Mouse (Mus musculus) left cerebral cortex, adult 11 months (tissue): Measurements from ENCODE around the gene Slc1a5.

Source experiments
- DNase-seq: peaks from one replicate; pipeline ENCODE4 v3.0.0; 2022; ENCODE audit warnings: low spot score

The Slc1a5 gene

GRCm38 (mm10) chr7:16782555-16783125, 1.5 kb downstream of the Slc1a5 start:
- no peak for DNase-seq

DNA sequence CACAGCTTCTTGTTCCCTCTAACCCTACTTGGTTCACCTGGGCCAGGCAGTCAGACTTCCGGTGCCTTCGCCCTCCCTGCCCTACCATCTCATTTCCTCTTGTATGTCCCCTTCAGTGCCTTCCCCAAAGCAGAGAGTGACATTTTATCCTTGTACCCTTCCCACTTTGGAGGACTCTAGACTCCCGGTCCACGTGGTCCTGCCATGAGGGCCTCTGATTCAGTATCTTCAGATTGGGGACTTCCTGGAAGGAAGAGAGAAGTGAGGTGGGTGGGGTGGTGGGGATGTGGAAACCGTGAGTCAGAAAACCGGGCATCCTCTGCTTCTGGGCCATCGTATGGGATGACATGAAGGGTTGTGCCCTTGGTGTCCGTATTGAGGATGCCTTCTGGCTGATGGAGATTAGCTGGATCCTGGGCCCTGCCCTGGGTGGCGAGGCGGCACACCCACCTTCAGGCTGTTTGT, 2.1 kb downstream of the Slc1a5 start:
- DNase-seq = no peak

DNA sequence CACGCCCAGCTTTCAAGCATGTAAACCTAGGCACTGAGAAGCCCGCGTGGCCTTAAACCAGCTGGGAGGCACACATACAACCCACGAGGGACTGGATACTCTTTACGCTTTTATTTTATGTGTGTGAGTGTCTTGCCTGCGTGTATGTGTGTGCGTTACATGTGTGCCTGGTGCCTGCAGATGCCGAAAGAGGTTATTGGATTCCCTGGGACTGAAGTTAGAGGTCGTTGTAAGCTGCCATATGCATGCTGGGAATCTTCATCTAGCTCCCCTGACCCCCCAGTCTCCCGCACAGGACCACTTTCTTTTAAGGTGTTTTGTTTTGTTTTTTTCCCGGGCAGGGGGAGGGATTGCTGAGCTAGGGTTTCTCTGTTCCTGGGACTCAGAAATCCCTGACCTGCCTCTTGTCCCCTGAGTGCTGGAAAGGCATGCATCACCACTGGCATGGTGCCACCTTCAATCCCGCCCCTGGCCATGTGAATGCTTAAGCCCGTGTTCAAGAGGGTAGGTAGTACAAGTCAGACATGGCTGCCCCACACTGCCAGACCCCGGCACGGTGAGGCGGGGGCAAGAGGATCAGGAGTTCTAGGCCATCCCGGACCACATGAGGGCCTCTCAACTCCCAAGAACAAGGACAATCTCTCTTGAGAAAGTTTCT, 2.7 kb downstream of the Slc1a5 start:
- no peak for DNase-seq

GRCm38 (mm10) chr7:16784498-16784976, 3.4 kb downstream of the Slc1a5 start:
- DNase-seq = no peak

GRCm38 (mm10) chr7:16785541-16786083, 4.5 kb downstream of the Slc1a5 start:
- DNase-seq = no peak

- DNase-seq = no peak
Measured at GRCm38 (mm10) chr7:16792316-16792715, 11.2 kb downstream of the Slc1a5 start.

GRCm38 (mm10) chr7:16793010-16793725, 12.0 kb downstream of the Slc1a5 start:
- DNase-seq = no peak

- no peak for DNase-seq
Measured at GRCm38 (mm10) chr7:16794886-16795285, 13.7 kb downstream of the Slc1a5 start.

DNA sequence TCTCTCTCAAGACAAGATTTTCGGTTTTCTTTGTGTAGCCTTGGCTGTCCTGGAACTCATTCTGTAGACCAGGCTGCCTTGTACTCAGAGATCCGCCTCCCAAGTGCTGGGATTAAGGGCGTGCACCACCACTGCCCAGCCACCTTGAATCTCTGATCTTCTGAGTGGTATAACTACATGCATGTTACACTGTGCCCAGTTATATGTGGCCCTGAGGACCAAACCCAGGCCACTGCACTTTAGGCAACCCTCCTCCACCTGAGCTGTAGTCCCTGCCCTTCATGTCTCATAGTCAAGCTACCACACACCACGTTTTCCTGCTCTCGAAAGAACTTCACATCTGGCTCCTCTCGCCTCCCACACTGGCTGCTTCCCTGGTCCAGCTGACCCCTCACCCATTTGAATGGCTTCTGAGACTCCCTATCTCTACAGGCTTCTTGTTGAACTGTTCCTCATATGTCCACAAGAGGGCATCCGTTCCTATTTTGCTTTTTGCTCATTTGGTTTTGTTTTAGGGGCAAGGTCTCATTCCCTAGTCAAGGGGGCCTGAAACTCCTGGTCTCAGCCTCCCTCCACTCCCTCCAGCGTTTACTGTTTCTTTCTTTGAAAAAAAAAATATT, 23.4 kb downstream of the Slc1a5 start:
- DNase-seq = no peak

GRCm38 (mm10) chr7:16807936-16808335, 26.8 kb downstream of the Slc1a5 start:
- no peak for DNase-seq

DNA sequence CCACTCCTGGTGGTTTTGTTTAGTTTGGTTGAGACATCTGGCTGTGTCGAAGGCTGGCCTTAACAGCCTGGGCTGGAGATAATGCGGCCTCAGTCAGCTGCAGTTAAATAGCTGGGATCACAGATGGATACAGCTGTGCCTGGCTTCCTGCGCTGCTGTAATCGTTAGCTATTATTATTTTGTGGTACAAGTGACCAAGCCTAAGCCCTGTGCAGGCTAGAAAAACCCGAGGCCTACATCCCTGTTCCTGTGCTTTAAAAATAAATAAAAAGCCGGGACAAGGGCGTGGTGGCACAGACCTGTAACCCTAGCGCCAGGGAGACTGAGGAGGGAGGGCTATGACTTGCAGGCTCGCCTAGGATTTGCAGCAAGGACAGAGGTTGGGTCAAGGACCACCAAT, 27.5 kb downstream of the Slc1a5 start:
- no peak for DNase-seq

DNA sequence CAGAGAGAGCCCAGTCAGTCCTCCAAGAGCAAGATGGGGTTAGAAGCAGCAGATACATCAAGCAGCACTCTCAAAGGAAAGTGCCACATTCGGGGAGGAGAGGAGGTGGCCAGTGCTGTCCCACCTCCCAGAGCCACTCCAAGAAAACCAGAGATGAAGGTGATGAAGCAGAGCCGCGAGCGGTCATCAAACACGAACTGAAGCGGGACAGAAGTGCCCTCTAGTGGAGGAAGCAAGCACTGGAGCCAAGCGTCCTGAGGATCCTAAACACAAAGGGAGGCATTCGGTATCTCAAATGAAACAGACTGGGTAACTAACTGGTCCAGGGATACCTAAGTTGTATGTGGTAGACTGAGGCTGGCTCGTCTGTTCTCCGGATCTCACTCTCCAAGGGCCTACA, 28.6 kb downstream of the Slc1a5 start:
- DNase-seq = peak; percentile 60

DNA sequence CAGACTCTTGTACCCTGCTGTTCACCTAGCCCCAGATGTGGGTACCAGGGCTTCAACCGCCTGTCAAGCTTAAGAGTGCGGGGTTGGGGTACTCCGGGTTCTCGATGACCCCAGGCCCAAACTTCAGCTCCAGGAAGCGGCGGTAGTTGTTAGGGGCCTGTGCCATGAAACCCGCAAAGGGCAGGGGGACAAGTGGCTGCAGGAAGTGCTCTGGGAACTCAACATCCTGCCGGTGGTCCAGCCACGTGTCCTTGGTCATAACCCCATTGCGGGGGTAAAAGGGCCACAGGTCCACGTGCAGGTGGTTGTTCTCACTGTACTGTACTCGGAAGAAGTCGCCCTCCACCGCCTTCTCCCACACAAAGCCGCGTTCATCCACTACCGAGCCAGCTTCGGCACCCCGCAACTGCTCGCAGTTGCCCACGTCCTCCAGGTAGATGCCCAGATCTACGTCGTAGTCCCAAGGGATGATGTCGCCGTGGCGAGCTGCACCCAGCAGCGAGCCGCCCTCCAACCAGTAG, 29.3 kb downstream of the Slc1a5 start:
- DNase-seq = no peak

GRCm38 (mm10) chr7:16810920-16811648, 29.9 kb downstream of the Slc1a5 start:
- DNase-seq = no peak

DNA sequence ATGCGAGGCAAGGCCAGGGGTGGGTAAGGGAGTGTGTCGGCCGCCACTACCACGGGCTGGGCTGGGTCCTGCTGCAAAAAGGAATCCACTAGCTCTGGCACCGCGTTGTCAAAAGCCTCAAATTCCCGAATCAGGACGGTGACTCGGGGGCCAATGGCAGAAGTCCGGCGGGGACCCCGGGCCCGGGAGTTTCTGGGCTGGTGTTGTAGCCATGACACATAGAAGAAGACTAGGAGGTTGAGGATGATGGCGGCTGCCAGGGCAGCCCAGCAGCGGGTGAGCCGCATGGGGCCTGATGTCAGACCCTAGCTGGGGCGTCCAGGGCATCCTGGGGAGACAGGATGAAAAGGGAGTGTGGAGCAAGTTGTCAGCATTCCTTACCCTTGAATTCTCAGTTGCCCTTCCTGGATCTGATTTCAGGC, 30.5 kb downstream of the Slc1a5 start:
- DNase-seq = no peak

DNA sequence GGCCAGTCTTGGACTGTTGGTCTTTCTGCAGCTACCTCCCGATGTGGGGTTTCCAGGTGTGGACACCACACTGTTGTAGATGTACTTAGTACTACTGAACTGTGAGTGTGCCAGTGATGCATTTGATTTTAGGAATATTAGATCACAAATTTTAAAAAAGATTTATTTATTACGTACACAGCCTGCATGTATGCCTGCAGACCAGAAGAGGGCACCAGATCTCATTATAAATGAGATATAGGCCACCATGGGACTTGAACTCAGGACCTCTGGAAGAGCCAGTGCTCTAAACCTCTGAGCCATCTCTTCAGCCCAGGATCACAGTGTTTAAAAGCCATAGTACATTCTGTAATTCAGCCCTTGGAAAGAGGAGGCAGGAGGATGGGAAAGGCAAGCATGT, 31.4 kb downstream of the Slc1a5 start:
- no peak for DNase-seq

- no peak for DNase-seq
Measured at GRCm38 (mm10) chr7:16815351-16815941, 34.3 kb downstream of the Slc1a5 start, which contains the start of gene Strn4. TSS of gene Strn4 (plus strand) at chr7:16815889.

GRCm38 (mm10) chr7:16816078-16816474, 34.9 kb downstream of the Slc1a5 start:
- DNase-seq = peak; percentile 71

DNA sequence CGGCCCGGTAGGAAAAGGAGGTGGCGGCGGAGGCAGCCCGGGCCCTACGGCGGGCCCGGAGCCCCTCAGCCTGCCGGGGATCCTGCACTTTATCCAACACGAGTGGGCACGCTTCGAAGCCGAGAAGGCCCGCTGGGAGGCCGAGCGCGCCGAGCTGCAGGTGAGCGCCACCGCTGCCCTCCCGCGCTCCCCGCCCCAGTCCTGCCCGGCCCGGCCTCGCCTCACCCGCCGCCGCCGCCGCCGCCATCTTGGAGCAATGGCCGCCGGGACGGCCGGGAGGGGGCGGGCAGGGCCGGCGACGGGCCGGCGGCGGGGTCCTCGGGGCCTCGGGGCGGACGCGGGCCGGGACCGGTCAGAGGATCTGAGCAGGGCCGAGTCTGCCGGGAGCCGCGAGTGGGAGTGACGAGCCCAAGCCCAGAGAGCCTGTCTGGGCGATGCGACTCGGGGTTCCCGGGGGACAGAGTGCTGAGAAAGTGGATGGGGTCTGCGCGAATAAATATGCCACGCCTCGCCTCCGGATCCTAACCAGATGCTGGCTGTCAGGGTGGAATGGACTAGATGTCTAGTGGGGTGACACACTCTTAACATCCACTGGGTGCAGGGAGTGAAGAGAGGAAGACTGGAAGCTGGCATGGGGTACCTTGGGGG, 35.5 kb downstream of the Slc1a5 start, which contains the start of gene Fkrp:
Gene Fkrp (minus strand): TSS at position 258 of the 648 bp plus-strand sequence.
- DNase-seq = no peak

DNA sequence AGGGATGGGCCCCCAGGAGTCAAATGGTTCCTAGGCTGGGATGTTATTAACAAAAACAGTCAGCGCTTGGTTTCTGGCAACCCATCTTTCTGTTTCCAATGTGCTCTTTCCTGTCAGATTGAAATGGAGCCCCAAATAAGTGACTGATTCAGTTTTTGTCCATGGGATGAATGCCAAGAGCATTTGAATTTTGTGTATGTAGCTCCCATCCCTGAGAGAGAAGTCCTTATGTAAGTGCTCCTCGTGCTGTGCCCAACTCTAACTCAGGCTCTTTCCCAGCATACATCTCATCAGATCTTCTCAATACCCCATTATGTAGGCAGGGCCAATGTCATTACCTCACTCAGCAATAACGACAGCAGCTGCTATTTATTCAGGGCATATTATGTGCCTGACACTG, 36.6 kb downstream of the Slc1a5 start:
- peak; percentile 79 for DNase-seq
